Mouse (Mus musculus) Patski (cell line): ENCODE data around the gene Hsd3b4. TPM values are rescaled to one million over a fixed set of nuclear protein-coding genes. Genes with fewer than 3 reads are reported as not detected.
"Not testable (repeated sequence)": the region's sequence is repeated elsewhere in the genome, so short reads cannot be mapped to it uniquely, and the experiment has no call there.

Experiments
- ATAC-seq: fragments of 100-300 bp; one replicate; pipeline ENCODE4 v1.8.0; 2021
- CTCF ChIA-PET: fragments of 350-600 bp; sonication (Branson Sonifier 250); formaldehyde crosslinking; loops from one replicate; lab custom pipeline; 2022; ENCODE audit warnings: inconsistent platforms; lab: Charles Lee
- POLR2A ChIA-PET: fragments of 350-600 bp; sonication (Branson Sonifier 250); formaldehyde crosslinking; loops from one replicate; lab custom pipeline; 2022; ENCODE audit warnings: antibody characterized with exemption, inconsistent platforms; lab: Charles Lee
- DNase-seq: peaks from one replicate; pipeline ENCODE4 v3.0.0-alpha.2; 2011; ENCODE audit warnings: low read depth, low spot score
- H3K27me3 ChIP-seq: fragments of 371-371 bp; one replicate; pipeline ENCODE4 v1.5.1; 2021
- in situ Hi-C: fragments of 300-500 bp; cut with MboI; formaldehyde crosslinking; loops from 3 replicates; pipeline ENCODE4 v1.11.1; 2018; ENCODE audit warnings: low pct_unique_long_range_greater_than_20kb, mixed read lengths
- polyA plus RNA-seq: library from polyadenylated mRNA; unstranded; gene quantifications from one replicate; pipeline ENCODE4 v1.2.3, GENCODE M21; 2021

Hsd3b4 gene
- polyA plus RNA-seq, 1 experiment from 2014 or later = 0.08 TPM

DNA sequence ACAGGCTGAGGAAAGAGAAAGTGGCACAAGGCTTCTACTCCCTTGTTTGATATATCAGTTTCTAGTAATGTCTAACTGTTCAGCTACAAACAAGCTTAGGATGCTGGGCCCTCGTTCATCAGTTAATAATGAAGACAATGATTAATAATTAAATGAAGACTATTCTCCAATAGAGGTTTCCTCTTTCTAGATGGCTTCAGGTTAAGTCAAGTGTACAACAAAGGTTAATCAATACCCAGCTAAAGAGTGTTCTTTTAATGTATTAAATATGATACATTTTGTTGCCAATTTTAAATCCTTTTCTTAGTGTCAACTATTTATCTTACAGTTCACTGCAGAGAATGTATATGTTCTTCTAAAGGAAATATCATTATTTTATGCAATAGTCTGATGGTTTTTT is 53.3 kb downstream of the Hsd3b4 start, which contains the start of gene Gm4450:
TSS of gene Gm4450 (minus strand) at position 101 of the 400 bp plus-strand sequence.
- CTCF ChIA-PET, ATAC-seq, H3K27me3 ChIP-seq, DNase-seq, in situ Hi-C loops, POLR2A ChIA-PET: not testable (repeated sequence)

DNA sequence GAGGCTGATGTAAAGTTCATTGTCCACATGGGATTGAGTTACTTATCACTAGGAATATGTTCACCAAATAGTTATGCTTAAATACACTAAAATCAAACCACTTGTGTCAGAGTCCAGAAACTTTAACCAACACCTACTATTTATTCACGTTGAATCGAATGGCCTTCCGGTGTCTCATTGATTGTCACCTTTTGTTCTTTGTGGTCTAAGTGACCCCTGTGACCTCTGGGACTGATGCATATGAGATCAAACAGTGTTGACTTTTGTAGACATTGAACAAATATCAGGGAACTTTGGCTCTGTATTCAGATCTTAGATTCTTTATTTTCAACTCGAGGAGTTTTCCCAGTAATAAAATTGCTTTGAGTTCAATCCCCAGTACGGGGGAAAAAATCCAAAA is 56.5 kb downstream of the Hsd3b4 start:
- ATAC-seq, H3K27me3 ChIP-seq, in situ Hi-C loops, CTCF ChIA-PET, DNase-seq, POLR2A ChIA-PET: not testable (repeated sequence)

Other genes starting within 250 kb of the Hsd3b4 start
- 0.01 TPM for gene Hmgcs2, start 230.1 kb downstream of the Hsd3b4 start, polyA plus RNA-seq
- 487 TPM for gene Phgdh, start 170.5 kb downstream of the Hsd3b4 start, polyA plus RNA-seq
- 21.4 TPM for gene Zfp697, start 128.1 kb downstream of the Hsd3b4 start, polyA plus RNA-seq
- gene Gm4450, start 53.4 kb downstream of the Hsd3b4 start, polyA plus RNA-seq = 0.30 TPM
- gene Gm10681, start 78.3 kb upstream of the Hsd3b4 start, polyA plus RNA-seq = 0.08 TPM
- not detected for gene Hsd3b5, start 119.7 kb upstream of the Hsd3b4 start, polyA plus RNA-seq
- gene Hsd3b2, start 214.0 kb upstream of the Hsd3b4 start, polyA plus RNA-seq = 0.06 TPM